Mouse (Mus musculus) cerebellum, postnatal 36 days (tissue): ENCODE measurements around the gene Pkd2.
A peak's percentile ranks its signal among the peaks of the same experiment; 100 is the strongest.

Source experiments
- DNase-seq, 2 experiments: peaks; one replicate each; pipeline ENCODE4 v3.0.0; 2021 to 2022; ENCODE audit warnings: mixed read lengths in 2 of 2

Pkd2 gene

DNA sequence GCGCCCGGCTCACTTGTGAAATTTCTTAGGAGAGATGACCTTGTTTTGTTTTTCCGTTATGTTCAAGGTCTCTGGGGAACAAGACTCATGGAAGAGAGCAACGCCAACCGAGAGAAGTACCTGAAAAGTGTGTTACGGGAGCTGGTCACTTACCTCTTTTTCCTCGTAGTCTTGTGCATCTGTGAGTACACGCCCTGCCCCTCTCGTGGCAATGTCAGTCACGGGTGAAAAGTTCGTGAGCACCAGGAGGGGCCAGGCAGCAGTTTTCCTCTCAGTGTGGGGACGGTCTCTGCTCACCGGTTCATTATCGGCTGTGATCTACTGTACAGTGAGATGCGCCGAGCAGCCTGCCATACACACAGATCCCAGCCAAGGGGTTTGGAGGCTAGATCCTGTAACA, 7.6 kb downstream of the Pkd2 start:
- DNase-seq, result no peak

GRCm38 (mm10) chr5:104468586-104468985, 9.3 kb downstream of the Pkd2 start:
- no peak for DNase-seq

- peak in 1 of 2 experiments; percentile 21 for DNase-seq
These were observed 11.7 kb downstream of the Pkd2 start for GRCm38 (mm10) chr5:104470981-104471391.

DNA sequence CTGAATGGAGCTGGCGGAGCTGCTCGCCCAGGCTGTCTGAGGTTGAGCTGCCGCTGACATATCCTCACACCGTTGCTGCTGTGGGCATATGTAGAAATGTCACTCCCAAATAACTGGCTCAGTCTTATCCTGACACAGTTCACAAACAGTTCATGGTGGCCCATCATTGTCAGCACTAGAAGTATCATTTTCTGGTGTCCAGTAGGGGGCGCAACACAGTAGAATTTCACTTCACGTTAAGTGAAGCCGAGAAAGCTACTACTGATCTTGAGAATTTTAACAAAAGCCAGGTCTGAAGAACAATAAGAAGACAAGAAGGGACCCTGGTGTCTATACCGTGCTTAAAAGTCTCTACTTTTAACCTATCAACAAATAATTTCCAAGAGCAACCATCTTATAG, 13.1 kb downstream of the Pkd2 start:
- peak in 1 of 2 experiments; percentile 29 for DNase-seq

- no peak for DNase-seq
These were observed 21.1 kb downstream of the Pkd2 start for GRCm38 (mm10) chr5:104480367-104480766.

DNA sequence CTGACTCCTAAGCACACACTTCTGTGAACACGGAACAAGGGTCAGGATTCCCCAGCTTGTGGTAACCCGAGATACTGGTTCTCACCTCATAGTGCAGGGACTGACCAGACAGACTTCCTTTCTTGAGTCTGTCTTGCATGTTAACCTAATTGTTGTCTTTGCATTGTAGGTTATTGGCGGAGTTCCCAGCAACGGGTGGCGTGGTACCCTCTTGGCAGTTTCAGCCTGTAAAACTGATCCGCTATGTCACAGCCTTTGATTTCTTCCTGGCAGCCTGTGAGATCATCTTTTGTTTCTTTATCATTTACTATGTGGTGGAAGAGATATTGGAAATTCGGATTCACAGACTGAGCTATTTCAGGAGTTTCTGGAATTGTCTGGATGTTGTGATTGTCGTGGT, 23.6 kb downstream of the Pkd2 start:
- no peak for DNase-seq

- peak in 1 of 2 experiments; percentile 12 for DNase-seq
These were observed 32.3 kb downstream of the Pkd2 start for GRCm38 (mm10) chr5:104491561-104491960.

DNA sequence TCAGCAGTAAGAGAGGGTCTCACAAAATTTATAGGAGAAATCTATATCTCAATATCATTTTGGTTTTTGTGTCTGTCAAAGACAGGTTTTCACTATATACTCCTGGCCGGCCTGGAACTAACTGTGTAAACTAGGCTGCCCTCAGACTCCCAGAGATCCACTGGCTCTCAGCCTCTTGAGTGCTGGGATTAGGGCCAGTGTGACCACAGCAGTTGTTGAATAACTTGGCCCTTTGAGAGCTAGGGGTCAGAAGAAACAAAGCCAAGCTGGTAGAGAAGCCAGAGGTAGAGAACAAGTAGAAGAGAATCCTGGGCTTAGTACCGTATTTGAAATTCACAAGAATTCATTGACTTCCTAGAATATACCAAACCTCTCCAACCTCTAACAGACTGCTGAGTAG, 45.6 kb downstream of the Pkd2 start:
- no peak for DNase-seq

GRCm38 (mm10) chr5:104507829-104508194, 48.6 kb downstream of the Pkd2 start:
- no peak for DNase-seq

GRCm38 (mm10) chr5:104508195-104508891, 49.1 kb downstream of the Pkd2 start, which contains the start of gene BC005561:
Gene BC005561 (plus strand): TSS chr5:104508352.
- DNase-seq, result peak; percentile 84 to 85

GRCm38 (mm10) chr5:104511211-104511610, 52.0 kb downstream of the Pkd2 start:
- no peak for DNase-seq

GRCm38 (mm10) chr5:104538612-104539011, 79.4 kb downstream of the Pkd2 start:
- DNase-seq, result peak in 1 of 2 experiments; percentile 24

GRCm38 (mm10) chr5:104539331-104539730, 80.1 kb downstream of the Pkd2 start:
- no peak for DNase-seq
